8 mouse cellular contexts compared by ENCODE assay signal in the genomic region with DNA sequence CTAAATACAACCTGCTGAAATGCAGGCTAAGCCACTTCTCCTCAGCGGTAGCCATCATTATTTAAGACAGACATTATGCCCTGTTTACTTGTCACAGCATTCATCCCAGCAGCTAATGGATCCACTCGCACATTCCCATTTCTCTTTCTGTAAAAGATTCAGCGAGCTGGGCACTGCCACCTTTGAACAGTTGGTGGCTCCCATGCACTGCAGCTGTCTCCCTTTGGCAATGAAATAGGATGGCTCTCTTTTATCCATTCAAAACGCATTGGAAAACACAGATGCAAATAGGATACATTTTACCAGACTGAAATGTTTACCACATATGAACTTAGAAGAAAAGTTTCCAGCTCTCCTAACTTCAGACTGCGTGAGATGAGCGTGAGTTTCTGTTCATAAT. TPM values are rescaled to one million over a fixed set of nuclear protein-coding genes. Genes with fewer than 3 reads are reported as not detected.
A peak's percentile ranks its signal among the peaks of the same experiment; 100 is the strongest.
DNase-seq lines count a peak whose midpoint lies in the region; ATAC-seq and TF ChIP-seq lines count a peak whose summit lies in the region.

No protein-coding gene starts in this region.

- intact Hi-C loops in gastrocnemius, adult 2 months (cut with DNase I): loop anchor here (2.0 to 5.0 kb wide), 2 partner anchors 302 to 322 kb away; no protein-coding TSS in a partner anchor

- H3K4me1 ChIP-seq in MEL (ENCODE audit: control insufficient read depth in 1 of 2, insufficient read depth in 2 of 2, low read length in 2 of 2): no peaks in the 10 kb centered on the region
- H3K4me1 ChIP-seq in embryonic facial prominence, embryonic 15.5 days: no peaks in the 10 kb centered on the region

- H3K27me3 ChIP-seq in MEL (ENCODE audit: control insufficient read depth in 1 of 2, insufficient read depth in 2 of 2, low read length in 2 of 2): no peaks in the 10 kb centered on the region
- no peaks in the 10 kb centered on the region for H3K27me3 ChIP-seq in embryonic facial prominence, embryonic 15.5 days

- TF ChIP-seq RAD21 in MEL (IDR thresholded peaks at IDR 0.05; ENCODE audit: low read depth, low read length): peak; percentile 55

- H3K36me3 ChIP-seq in MEL (ENCODE audit: control insufficient read depth in 1 of 2, insufficient read depth in 2 of 2, low read length in 2 of 2): no peaks in the 10 kb centered on the region
- no peaks in the 10 kb centered on the region for H3K36me3 ChIP-seq in embryonic facial prominence, embryonic 15.5 days

- WGBS in embryonic facial prominence, embryonic 15.5 days: 18% methylated on average over 6 of the region's 6 CpGs

- no peaks in the 10 kb centered on the region for H3K9me3 ChIP-seq in MEL (replicated peaks; ENCODE audit: insufficient read depth, low read length)
- no peaks in the 10 kb centered on the region for H3K9me3 ChIP-seq in embryonic facial prominence, embryonic 15.5 days (replicated peaks)

- no peak for TF ChIP-seq EP300 in MEL (IDR thresholded peaks at IDR 0.05; ENCODE audit: low read depth in 1 of 2, low read length in 2 of 2)

- peak; percentile 69 for TF ChIP-seq CTCF in gastrocnemius, adult 2 months (IDR thresholded peaks at IDR 0.05)
- TF ChIP-seq CTCF in MEL (IDR thresholded peaks at IDR 0.05 in 2 of 3, conservative IDR thresholded peaks at IDR 0.05 in 1 of 3; ENCODE audit: control insufficient read depth in 1 of 3, insufficient read depth in 1 of 3, low read depth in 2 of 3, low read length in 3 of 3, poor library complexity in 1 of 3, severe bottlenecking in 1 of 3): peak in 2 of 3 experiments; percentile 39 to 48; a peak in 4 of 6 replicates

- no peak; the same call in 1 of the 2 replicates for ATAC-seq in embryonic facial prominence, embryonic 15.5 days (ENCODE audit: insufficient number of reproducible peaks, low FRiP score, low TSS enrichment, low read depth)
- no peak for ATAC-seq in monocyte, adult 5-6 weeks (replicated peaks; ENCODE audit: insufficient number of reproducible peaks, low FRiP score, low TSS enrichment, poor library complexity, severe bottlenecking)

- TF ChIP-seq POLR2A in MEL (IDR thresholded peaks at IDR 0.05; ENCODE audit: control insufficient read depth in 1 of 2, insufficient read depth in 1 of 2, low read depth in 1 of 2, low read length in 2 of 2, poor library complexity in 1 of 2): no peak

- no peaks in the 10 kb centered on the region for H3K79me2 ChIP-seq in MEL (ENCODE audit: control insufficient read depth, insufficient read depth, low read length, poor library complexity)

- H3K4me3 ChIP-seq in gastrocnemius, adult 2 months: no peak overlapping the region
- no peak overlapping the region for H3K4me3 ChIP-seq in MEL (ENCODE audit: control insufficient read depth in 1 of 2, insufficient read depth in 1 of 2, low read depth in 2 of 2, low read length in 2 of 2)
- peak overlapping the region; percentile 10; the same call in 1 of the 2 replicates for H3K4me3 ChIP-seq in embryonic facial prominence, embryonic 15.5 days (replicated peaks)

- peak overlapping the region; percentile 32 for H3K4me2 ChIP-seq in embryonic facial prominence, embryonic 15.5 days (replicated peaks)

- no peak for DNase-seq in gastrocnemius, adult 2 months
- no peak for DNase-seq in gastrocnemius, postnatal 4 days (ENCODE audit: low spot score in 2 of 2)
- DNase-seq in MEL (ENCODE audit: low read depth, low spot score): no peak
- DNase-seq in kidney, postnatal 14 days: peak; percentile 42
- DNase-seq in lung, postnatal 36 days: peak; percentile 17
- no peak for DNase-seq in urinary bladder, adult 2 months (ENCODE audit: low spot score)

- H3K9ac ChIP-seq in MEL (ENCODE audit: control insufficient read depth, low read depth, low read length, poor library complexity, severe bottlenecking): no peak overlapping the region
- H3K9ac ChIP-seq in embryonic facial prominence, embryonic 15.5 days: no peak overlapping the region

- no peak overlapping the region for H3K27ac ChIP-seq in gastrocnemius, adult 2 months
- no peak overlapping the region for H3K27ac ChIP-seq in MEL (ENCODE audit: control insufficient read depth, low read depth, low read length)
- no peak overlapping the region for H3K27ac ChIP-seq in embryonic facial prominence, embryonic 15.5 days (replicated peaks)

TF ChIP-seq in MEL, 35 proteins besides CTCF, POLR2A, EP300 and RAD21:
- TF ChIP-seq GABPA (IDR thresholded peaks at IDR 0.05; ENCODE audit: low read depth, low read length): no peak
- TF ChIP-seq SMC3 (IDR thresholded peaks at IDR 0.05; ENCODE audit: low read depth, low read length): peak; percentile 30; the same call in 1 of the 2 replicates
- TF ChIP-seq ZC3H11A (IDR thresholded peaks at IDR 0.05; ENCODE audit: low read depth, low read length): peak; percentile 40; the same call in 1 of the 2 replicates

RNA-seq across cellular contexts. Expression of gene Gpc5, which starts 21.5 kb away (rescaled TPM):
- not detected for total RNA-seq in gastrocnemius, adult 2 months (2021)
- total RNA-seq in gastrocnemius, postnatal 4 days (2021): not detected
- total RNA-seq in MEL (2012; rRNA removed): not detected in 2 replicates
- polyA plus RNA-seq in MEL (2012; ENCODE audit: insufficient read depth in 1 of 2, insufficient read length in 2 of 2, low read depth in 1 of 2, low replicate concordance in 2 of 2, missing spikeins in 1 of 2): not detected
- 0.46 and 0.60 TPM in 2 replicates for polyA plus RNA-seq in embryonic facial prominence, embryonic 15.5 days (2015; fragmentation: Nextera tagmentation; extraction: Ambion mirVana)
- not detected in 3 replicates for total RNA-seq in monocyte, adult 5-6 weeks (2017)
- 0.01 TPM in 1 of 2 replicates, not detected in the other for polyA plus RNA-seq in urinary bladder, adult 2 months (2012; rRNA removed)

Comparison
In these comparisons a context has a peak if more than half of its experiments do, and no peak if none do; other contexts are left out.
1. DNase-seq: peak in kidney, postnatal 14 days (single experiment) and lung, postnatal 36 days (single experiment); none in gastrocnemius, adult 2 months (single experiment), gastrocnemius, postnatal 4 days (0 of 2), MEL (single experiment) and urinary bladder, adult 2 months (single experiment).